Mouse (Mus musculus) small intestine, adult 2 months (tissue): Measurements from ENCODE around the gene Fmod. TPM values are rescaled to one million over a fixed set of nuclear protein-coding genes. Genes with fewer than 3 reads are reported as not detected.

ENCODE experiments used
- H3K27ac ChIP-seq: fragments of 200-500 bp; 2 replicates; pipeline ENCODE4 v1.5.1; 2012; ENCODE audit warnings: low read depth, low read length, control low read depth, inconsistent platforms; ENCODE audit not compliant: insufficient read depth
- H3K27me3 ChIP-seq: fragments of 200-500 bp; 2 replicates; pipeline ENCODE4 v1.6.1; 2012; ENCODE audit warnings: mild to moderate bottlenecking, moderate library complexity, low read length, inconsistent platforms; ENCODE audit not compliant: control insufficient read depth, insufficient read depth
- H3K36me3 ChIP-seq: fragments of 200-500 bp; 2 replicates; pipeline ENCODE4 v1.6.1; 2012; ENCODE audit warnings: mild to moderate bottlenecking, low read length, control low read depth, inconsistent platforms; ENCODE audit not compliant: control insufficient read depth, insufficient read depth
- H3K4me1 ChIP-seq: fragments of 200-500 bp; 2 replicates; pipeline ENCODE4 v1.6.1; 2012; ENCODE audit warnings: low read length, inconsistent platforms, mixed read lengths; ENCODE audit not compliant: control insufficient read depth, insufficient read depth, insufficient read length
- H3K4me3 ChIP-seq: fragments of 200-500 bp; 2 replicates; pipeline ENCODE4 v1.5.1; 2012; ENCODE audit warnings: low read depth, mild to moderate bottlenecking, control low read depth, inconsistent platforms, low read length, moderate library complexity
- CTCF ChIP-seq: fragments of 200-500 bp; IDR thresholded peaks from 2 replicates; pipeline ENCODE4 v1.5.1; 2012; ENCODE audit warnings: low read depth, mild to moderate bottlenecking, control low read depth, inconsistent platforms, low read length, moderate library complexity, mixed read lengths; ENCODE audit not compliant: insufficient replicate concordance, insufficient read length; ENCODE audit errors: extremely low read depth
- POLR2A ChIP-seq: fragments of 200-500 bp; IDR thresholded peaks from 2 replicates; pipeline ENCODE4 v1.6.1; 2012; ENCODE audit warnings: low read depth, mild to moderate bottlenecking, control low read depth, inconsistent platforms, low read length, moderate library complexity
- WGBS: fragments of 180-500 bp; shearing (Covaris S2); methylation state at CpG from one replicate; pipeline ENCODE4 v1.1.7; 2018; 5-methylcytosine and 5-hydroxymethylcytosine counted together
- polyA plus RNA-seq: library from polyadenylated mRNA; depleted of rRNA; stranded (reverse); fragments of >200 nt; gene quantifications from 2 replicates; pipeline ENCODE4 v1.2.3, GENCODE M21; 2012

Gene Fmod
- polyA plus RNA-seq, 1 experiment = 0.48 TPM

DNA sequence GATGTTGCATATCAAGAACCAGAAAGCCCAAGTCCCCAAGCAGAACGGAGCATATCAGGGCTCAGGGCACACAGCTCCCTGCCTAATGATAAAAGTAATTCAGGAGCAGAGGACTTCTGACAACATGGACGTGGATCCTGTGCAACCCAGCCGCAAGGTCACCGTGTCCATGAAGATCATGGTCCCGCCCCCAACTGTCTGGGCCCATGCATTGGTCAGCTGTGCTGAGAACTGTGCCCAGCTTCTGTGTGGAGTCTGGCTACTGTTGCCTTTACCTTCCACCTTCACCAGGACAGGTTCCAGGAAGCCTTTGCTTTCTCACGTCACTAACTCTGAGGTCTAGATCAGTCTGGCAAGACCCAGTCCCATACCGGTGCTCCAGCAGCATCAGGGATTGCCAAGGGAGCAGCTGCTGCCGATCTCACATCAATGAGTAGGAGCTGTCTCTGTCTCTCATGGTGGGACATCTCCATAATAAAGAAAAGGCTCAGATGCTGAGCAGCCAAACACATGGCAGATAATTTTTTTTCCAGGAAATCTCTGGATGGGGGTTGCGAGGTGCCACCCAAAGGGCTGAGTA is 18.7 kb downstream of the Fmod start:
- H3K36me3 ChIP-seq = no peaks in the 10 kb centered on the region
- TF ChIP-seq CTCF = no peak
- no peak for TF ChIP-seq POLR2A
- H3K4me3 ChIP-seq = no peak overlapping the region
- no peaks in the 10 kb centered on the region for H3K27me3 ChIP-seq
- peaks cover 46% of the 10 kb centered on the region for H3K4me1 ChIP-seq
- 43% methylated on average over 9 of the region's 9 CpGs for WGBS
- peak overlapping the region; percentile 95 for H3K27ac ChIP-seq

- peaks cover 50% of the 10 kb centered on the region for H3K4me1 ChIP-seq
- peak overlapping the region; percentile 95 for H3K27ac ChIP-seq
- no peak overlapping the region for H3K4me3 ChIP-seq
- H3K27me3 ChIP-seq = no peaks in the 10 kb centered on the region
- 42% methylated on average over 4 of the region's 4 CpGs for WGBS
- H3K36me3 ChIP-seq = no peaks in the 10 kb centered on the region
- no peak for TF ChIP-seq CTCF
Observed at GRCm38 (mm10) chr1:134056285-134056684, 19.2 kb downstream of the Fmod start.

GRCm38 (mm10) chr1:134057736-134058135 is 20.7 kb downstream of the Fmod start:
- Histone ChIP-seq H3K4me3 (no peak overlapping the region), H3K27me3 (no peaks in the 10 kb centered on the region), H3K36me3 (no peaks in the 10 kb centered on the region), H3K27ac (peak overlapping the region; percentile 84), H3K4me1 (peaks cover 55% of the 10 kb centered on the region)
- 31% methylated on average over 8 of the region's 8 CpGs for WGBS
- TF ChIP-seq POLR2A (no peak), CTCF (no peak)

DNA sequence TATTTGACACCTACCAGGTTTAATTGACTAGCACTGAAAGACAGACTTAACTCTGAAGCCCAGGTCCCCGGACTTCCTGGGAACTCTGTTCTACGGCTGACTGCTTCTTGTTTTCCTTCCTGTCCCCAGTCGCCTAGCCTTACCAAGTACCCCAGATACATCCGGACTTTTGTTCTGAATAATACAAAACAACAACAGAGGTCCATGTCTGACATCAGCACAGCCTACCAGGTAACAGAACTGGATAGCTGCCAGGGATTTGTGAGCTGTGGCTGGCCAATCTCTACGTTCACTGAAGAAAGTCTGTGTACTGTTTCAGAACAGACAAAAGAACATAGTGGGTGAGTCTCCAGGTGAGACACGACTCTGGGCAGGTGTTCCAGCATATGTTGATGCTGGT is 21.8 kb downstream of the Fmod start:
- no peak for TF ChIP-seq CTCF
- TF ChIP-seq POLR2A = no peak
- WGBS = 20% methylated on average over 6 of the region's 6 CpGs

DNA sequence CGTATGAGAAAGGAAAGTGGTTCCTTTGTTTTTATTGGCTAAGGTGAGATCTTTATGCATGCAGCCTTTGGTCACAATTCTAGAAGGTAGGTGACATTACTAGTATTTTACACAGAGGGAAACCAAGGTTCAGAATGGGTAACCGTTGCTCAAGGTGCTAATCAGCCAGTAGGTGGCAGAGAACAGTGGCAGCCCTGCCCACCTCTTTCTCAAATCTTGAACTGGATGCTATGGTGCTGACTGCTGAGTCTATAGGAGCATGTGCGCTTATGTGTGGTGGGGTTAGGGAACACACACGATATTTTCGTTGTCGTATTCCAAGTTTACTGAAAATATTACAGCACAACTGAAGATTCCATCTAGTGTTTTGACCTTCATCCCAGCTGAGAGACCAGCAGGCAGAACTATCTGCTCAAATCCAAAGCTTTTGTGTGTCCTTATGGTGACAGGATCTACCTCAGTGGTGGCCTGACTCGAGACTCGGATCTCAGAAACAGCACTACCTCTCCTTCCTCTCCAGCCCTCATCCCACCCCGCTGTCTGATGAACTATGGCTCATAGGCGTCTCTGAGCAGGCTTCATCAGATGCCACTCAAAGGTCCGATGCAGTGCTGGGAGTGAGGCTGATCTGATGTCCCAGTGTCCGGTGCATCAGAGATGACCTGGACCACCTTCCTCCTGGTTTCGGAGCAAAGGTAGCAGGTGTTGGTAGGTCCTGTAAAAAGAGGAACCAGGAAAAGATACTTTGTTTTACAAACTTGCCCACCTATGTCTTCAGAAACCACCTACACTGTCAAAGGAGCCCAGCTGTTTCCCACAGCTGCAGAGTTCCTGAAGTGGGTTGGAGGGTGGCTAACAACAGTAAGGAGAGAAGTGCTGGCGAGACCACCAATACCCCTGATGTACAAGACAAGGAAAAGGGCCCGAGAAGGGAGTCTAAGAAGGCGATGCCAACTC is 23.0 kb downstream of the Fmod start:
- Histone ChIP-seq H3K27me3 (no peaks in the 10 kb centered on the region), H3K36me3 (no peaks in the 10 kb centered on the region), H3K4me1 (peaks cover 66% of the 10 kb centered on the region), H3K27ac (peak overlapping the region; percentile 87), H3K4me3 (peak overlapping the region; percentile 40)
- 32% methylated on average over 16 of the region's 16 CpGs for WGBS
- TF ChIP-seq CTCF (peak; percentile 55; the same call in 1 of the 2 replicates), POLR2A (no peak)

More for the DNA sequence above, 21.8 kb downstream of the Fmod start:
- Histone ChIP-seq H3K4me3 (no peak overlapping the region), H3K27ac (peak overlapping the region; percentile 31), H3K27me3 (no peaks in the 10 kb centered on the region), H3K36me3 (no peaks in the 10 kb centered on the region), H3K4me1 (peaks cover 61% of the 10 kb centered on the region)

- peak overlapping the region; percentile 54 for H3K4me3 ChIP-seq
- H3K4me1 ChIP-seq = peaks cover 68% of the 10 kb centered on the region
- 2% methylated on average over 31 of the region's 31 CpGs for WGBS
- H3K27me3 ChIP-seq = no peaks in the 10 kb centered on the region
- peak overlapping the region; percentile 96 for H3K27ac ChIP-seq
- no peaks in the 10 kb centered on the region for H3K36me3 ChIP-seq
- TF ChIP-seq CTCF (peak; percentile 15; the same call in 1 of the 2 replicates), POLR2A (peak; percentile 84)
Observed at GRCm38 (mm10) chr1:134060849-134061569, 24.0 kb downstream of the Fmod start.

GRCm38 (mm10) chr1:134061915-134062314 is 24.9 kb downstream of the Fmod start:
- peak overlapping the region; percentile 96 for H3K27ac ChIP-seq
- no peak overlapping the region for H3K4me3 ChIP-seq
- WGBS = 86% methylated on average over 3 of the region's 3 CpGs
- H3K36me3 ChIP-seq = no peaks in the 10 kb centered on the region
- H3K4me1 ChIP-seq = peaks cover 66% of the 10 kb centered on the region
- TF ChIP-seq POLR2A = no peak
- TF ChIP-seq CTCF = no peak
- H3K27me3 ChIP-seq = no peaks in the 10 kb centered on the region
